Mouse (Mus musculus): ENCODE results near the gene Dhx32. TPM values are rescaled to one million over a fixed set of nuclear protein-coding genes. Genes with fewer than 3 reads are reported as not detected.

Gene Dhx32
- polyA plus RNA-seq (2015; fragmentation: Nextera tagmentation; extraction: Ambion mirVana) = 89.5 and 93.9 TPM in 2 replicates

- H3K4me1 ChIP-seq (ENCODE audit: control insufficient read depth, insufficient read depth, low read length) = peaks cover 15% of the 10 kb centered on the region; the same call in 1 of the 2 replicates
- ATAC-seq = peak; percentile 89
- no peaks in the 10 kb centered on the region for H3K9me3 ChIP-seq (ENCODE audit: control insufficient read depth, low read length)
- WGBS = 18% methylated on average over 18 of the region's 18 CpGs
- H3K27me3 ChIP-seq (replicated peaks; ENCODE audit: control insufficient read depth, insufficient read depth, low read length) = no peaks in the 10 kb centered on the region
- H3K4me2 ChIP-seq (ENCODE audit: low read depth, low read length) = peak within 1 kb of the TSS; percentile 34
- no peaks in the 10 kb centered on the region for H3K36me3 ChIP-seq (ENCODE audit: control insufficient read depth, insufficient read depth, low read length)
- H3K9ac ChIP-seq (ENCODE audit: low read depth, low read length) = peak within 1 kb of the TSS; percentile 51; the same call in 1 of the 2 replicates
- peak within 1 kb of the TSS; percentile 84 for H3K27ac ChIP-seq (ENCODE audit: low read length)
- H3K4me3 ChIP-seq (ENCODE audit: low read length) = peak within 1 kb of the TSS; percentile 22
Measured at GRCm38 (mm10) chr7:133782717-133783435, at the start of gene Dhx32. Dhx32 (minus strand) TSS chr7:133782726.

- H3K9ac ChIP-seq (ENCODE audit: low read depth, low read length) = no peak overlapping the region
Measured at GRCm38 (mm10) chr7:133829579-133829978, 47.1 kb upstream of the Dhx32 start.

GRCm38 (mm10) chr7:133828514-133828913 lies 46.0 kb upstream of the Dhx32 start:
- no peak overlapping the region for H3K27ac ChIP-seq (ENCODE audit: low read length)
- H3K9ac ChIP-seq (ENCODE audit: low read depth, low read length) = no peak overlapping the region; the same call in 1 of the 2 replicates
- peaks cover 6% of the 10 kb centered on the region; the same call in 1 of the 2 replicates for H3K4me1 ChIP-seq (ENCODE audit: control insufficient read depth, insufficient read depth, low read length)
- ATAC-seq = no peak
- WGBS = 44% methylated on average over 4 of the region's 4 CpGs
- H3K27me3 ChIP-seq (replicated peaks; ENCODE audit: control insufficient read depth, insufficient read depth, low read length) = no peaks in the 10 kb centered on the region
- H3K9me3 ChIP-seq (ENCODE audit: control insufficient read depth, low read length) = peaks cover 6% of the 10 kb centered on the region; the same call in 1 of the 2 replicates
- H3K4me3 ChIP-seq (ENCODE audit: low read length) = no peak overlapping the region
- no peaks in the 10 kb centered on the region for H3K36me3 ChIP-seq (ENCODE audit: control insufficient read depth, insufficient read depth, low read length)
- H3K4me2 ChIP-seq (ENCODE audit: low read depth, low read length) = no peak overlapping the region

More at GRCm38 (mm10) chr7:133829579-133829978, 47.1 kb upstream of the Dhx32 start:
- H3K36me3 ChIP-seq (ENCODE audit: control insufficient read depth, insufficient read depth, low read length) = no peaks in the 10 kb centered on the region
- WGBS = 35% methylated on average over 7 of the region's 7 CpGs
- 0 out of 2 replicates have a peak, but pooled peaks cover 3% of the 10 kb centered on the region for H3K9me3 ChIP-seq (ENCODE audit: control insufficient read depth, low read length)
- H3K4me2 ChIP-seq (ENCODE audit: low read depth, low read length) = no peak overlapping the region
- no peak for ATAC-seq
- H3K27me3 ChIP-seq (replicated peaks; ENCODE audit: control insufficient read depth, insufficient read depth, low read length) = no peaks in the 10 kb centered on the region
- peaks cover 6% of the 10 kb centered on the region; the same call in 1 of the 2 replicates for H3K4me1 ChIP-seq (ENCODE audit: control insufficient read depth, insufficient read depth, low read length)
- H3K27ac ChIP-seq (ENCODE audit: low read length) = no peak overlapping the region
- H3K4me3 ChIP-seq (ENCODE audit: low read length) = no peak overlapping the region

GRCm38 (mm10) chr7:133824579-133824978 lies 42.1 kb upstream of the Dhx32 start:
- Histone ChIP-seq H3K9me3 (ENCODE audit: control insufficient read depth, low read length) (peaks cover 4% of the 10 kb centered on the region; the same call in 1 of the 2 replicates), H3K9ac (ENCODE audit: low read depth, low read length) (no peak overlapping the region), H3K4me3 (ENCODE audit: low read length) (no peak overlapping the region), H3K4me2 (ENCODE audit: low read depth, low read length) (no peak overlapping the region), H3K27me3 (replicated peaks; ENCODE audit: control insufficient read depth, insufficient read depth, low read length) (no peaks in the 10 kb centered on the region), H3K36me3 (ENCODE audit: control insufficient read depth, insufficient read depth, low read length) (no peaks in the 10 kb centered on the region), H3K27ac (ENCODE audit: low read length) (no peak overlapping the region), H3K4me1 (ENCODE audit: control insufficient read depth, insufficient read depth, low read length) (peaks cover 4% of the 10 kb centered on the region; the same call in 1 of the 2 replicates)
- WGBS = 91% methylated on average over 2 of the region's 2 CpGs
- ATAC-seq = no peak

- no peaks in the 10 kb centered on the region for H3K27me3 ChIP-seq (replicated peaks; ENCODE audit: control insufficient read depth, insufficient read depth, low read length)
- no peak overlapping the region for H3K4me3 ChIP-seq (ENCODE audit: low read length)
- WGBS = 91% methylated on average over 6 of the region's 6 CpGs
- H3K27ac ChIP-seq (ENCODE audit: low read length) = no peak overlapping the region
- ATAC-seq = no peak
- H3K9ac ChIP-seq (ENCODE audit: low read depth, low read length) = no peak overlapping the region
- H3K4me1 ChIP-seq (ENCODE audit: control insufficient read depth, insufficient read depth, low read length) = 0 out of 2 replicates have a peak, but pooled peaks cover 3% of the 10 kb centered on the region
- H3K9me3 ChIP-seq (ENCODE audit: control insufficient read depth, low read length) = peaks cover 4% of the 10 kb centered on the region; the same call in 1 of the 2 replicates
- H3K4me2 ChIP-seq (ENCODE audit: low read depth, low read length) = no peak overlapping the region
- no peaks in the 10 kb centered on the region for H3K36me3 ChIP-seq (ENCODE audit: control insufficient read depth, insufficient read depth, low read length)
Measured at GRCm38 (mm10) chr7:133823751-133824150, 41.2 kb upstream of the Dhx32 start.

- no peaks in the 10 kb centered on the region for H3K36me3 ChIP-seq (ENCODE audit: control insufficient read depth, insufficient read depth, low read length)
- WGBS = 71% methylated on average over 4 of the region's 4 CpGs
- no peaks in the 10 kb centered on the region for H3K27me3 ChIP-seq (replicated peaks; ENCODE audit: control insufficient read depth, insufficient read depth, low read length)
- H3K4me2 ChIP-seq (ENCODE audit: low read depth, low read length) = no peak overlapping the region
- no peak for ATAC-seq
- H3K4me3 ChIP-seq (ENCODE audit: low read length) = no peak overlapping the region
- H3K4me1 ChIP-seq (ENCODE audit: control insufficient read depth, insufficient read depth, low read length) = no peaks in the 10 kb centered on the region
- H3K9me3 ChIP-seq (ENCODE audit: control insufficient read depth, low read length) = no peaks in the 10 kb centered on the region
- H3K27ac ChIP-seq (ENCODE audit: low read length) = no peak overlapping the region
- no peak overlapping the region for H3K9ac ChIP-seq (ENCODE audit: low read depth, low read length)
Measured at GRCm38 (mm10) chr7:133813331-133813730, 30.8 kb upstream of the Dhx32 start.

- no peak overlapping the region for H3K4me2 ChIP-seq (ENCODE audit: low read depth, low read length)
- H3K9me3 ChIP-seq (ENCODE audit: control insufficient read depth, low read length) = no peaks in the 10 kb centered on the region
- no peak overlapping the region for H3K4me3 ChIP-seq (ENCODE audit: low read length)
- H3K9ac ChIP-seq (ENCODE audit: low read depth, low read length) = no peak overlapping the region
- H3K27ac ChIP-seq (ENCODE audit: low read length) = no peak overlapping the region
- ATAC-seq = no peak
- WGBS = 66% methylated on average over 7 of the region's 7 CpGs
- H3K36me3 ChIP-seq (ENCODE audit: control insufficient read depth, insufficient read depth, low read length) = no peaks in the 10 kb centered on the region
- no peaks in the 10 kb centered on the region for H3K27me3 ChIP-seq (replicated peaks; ENCODE audit: control insufficient read depth, insufficient read depth, low read length)
- no peaks in the 10 kb centered on the region for H3K4me1 ChIP-seq (ENCODE audit: control insufficient read depth, insufficient read depth, low read length)
Measured at GRCm38 (mm10) chr7:133812927-133813326, 30.4 kb upstream of the Dhx32 start.

- no peak overlapping the region for H3K9ac ChIP-seq (ENCODE audit: low read depth, low read length)
- WGBS = 42% methylated on average over 7 of the region's 7 CpGs
- H3K4me2 ChIP-seq (ENCODE audit: low read depth, low read length) = no peak overlapping the region
- H3K36me3 ChIP-seq (ENCODE audit: control insufficient read depth, insufficient read depth, low read length) = no peaks in the 10 kb centered on the region
- H3K27ac ChIP-seq (ENCODE audit: low read length) = no peak overlapping the region
- H3K4me3 ChIP-seq (ENCODE audit: low read length) = no peak overlapping the region
- H3K27me3 ChIP-seq (replicated peaks; ENCODE audit: control insufficient read depth, insufficient read depth, low read length) = no peaks in the 10 kb centered on the region
- no peaks in the 10 kb centered on the region for H3K4me1 ChIP-seq (ENCODE audit: control insufficient read depth, insufficient read depth, low read length)
- ATAC-seq = peak; percentile 79; the same call in 1 of the 2 replicates
- H3K9me3 ChIP-seq (ENCODE audit: control insufficient read depth, low read length) = no peaks in the 10 kb centered on the region
Measured at GRCm38 (mm10) chr7:133805614-133806175, 23.2 kb upstream of the Dhx32 start.

GRCm38 (mm10) chr7:133801823-133802222 lies 19.3 kb upstream of the Dhx32 start:
- H3K9me3 ChIP-seq (ENCODE audit: control insufficient read depth, low read length) = no peaks in the 10 kb centered on the region
- no peak overlapping the region for H3K4me3 ChIP-seq (ENCODE audit: low read length)
- no peaks in the 10 kb centered on the region for H3K27me3 ChIP-seq (replicated peaks; ENCODE audit: control insufficient read depth, insufficient read depth, low read length)
- 0 out of 2 replicates have a peak, but pooled peaks cover 2% of the 10 kb centered on the region for H3K4me1 ChIP-seq (ENCODE audit: control insufficient read depth, insufficient read depth, low read length)
- 0 out of 2 replicates have a peak, but pooled peaks have one; percentile 42 for ATAC-seq
- H3K9ac ChIP-seq (ENCODE audit: low read depth, low read length) = no peak overlapping the region
- no peak overlapping the region for H3K4me2 ChIP-seq (ENCODE audit: low read depth, low read length)
- no peaks in the 10 kb centered on the region for H3K36me3 ChIP-seq (ENCODE audit: control insufficient read depth, insufficient read depth, low read length)
- 30% methylated on average over 6 of the region's 6 CpGs for WGBS
- H3K27ac ChIP-seq (ENCODE audit: low read length) = no peak overlapping the region
